Mouse (Mus musculus) gastrocnemius, adult 8-10 months (tissue): ENCODE data around the gene Rapgef5. TPM values are rescaled to one million over a fixed set of nuclear protein-coding genes. Genes with fewer than 3 reads are reported as not detected.

ENCODE experiments used
- DNase-seq, 2 experiments: peaks; one replicate each; pipeline ENCODE4 v3.0.0; 2022; ENCODE audit warnings: low spot score in 2 of 2
- total RNA-seq, 4 experiments: library from RNA; stranded (reverse); gene quantifications; 2 replicates each; pipeline ENCODE4 v1.2.4; 2022

The Rapgef5 gene
- total RNA-seq = 1 to 10 TPM; 2.5 to 4.2 (median 3.2) TPM

- DNase-seq = no peak
Measured at GRCm38 (mm10) chr12:117516179-117516578, at the start of gene Rapgef5. Gene Rapgef5, plus strand, starts transcription at chr12:117516479.

DNA sequence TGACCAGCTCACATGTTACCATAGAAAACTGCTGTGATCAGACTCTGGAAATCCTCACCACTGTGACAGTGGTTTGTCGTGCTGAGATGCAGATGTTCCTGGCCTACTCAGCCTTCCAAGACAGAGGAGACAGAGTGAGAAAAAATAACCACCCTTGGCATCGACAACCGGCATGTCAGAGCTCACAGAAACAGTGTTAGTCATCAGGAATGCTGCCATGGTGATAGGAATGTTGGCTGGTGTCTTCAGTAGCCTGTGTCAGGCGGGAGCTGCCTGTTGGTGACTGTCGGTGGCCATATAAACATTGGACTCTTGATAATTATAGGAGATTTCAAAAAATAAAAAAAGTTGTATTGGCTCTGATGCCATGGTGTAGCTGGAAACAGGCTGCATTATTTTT lies 48.0 kb upstream of the Rapgef5 start:
- DNase-seq = peak in 1 of 2 experiments; percentile 9

DNA sequence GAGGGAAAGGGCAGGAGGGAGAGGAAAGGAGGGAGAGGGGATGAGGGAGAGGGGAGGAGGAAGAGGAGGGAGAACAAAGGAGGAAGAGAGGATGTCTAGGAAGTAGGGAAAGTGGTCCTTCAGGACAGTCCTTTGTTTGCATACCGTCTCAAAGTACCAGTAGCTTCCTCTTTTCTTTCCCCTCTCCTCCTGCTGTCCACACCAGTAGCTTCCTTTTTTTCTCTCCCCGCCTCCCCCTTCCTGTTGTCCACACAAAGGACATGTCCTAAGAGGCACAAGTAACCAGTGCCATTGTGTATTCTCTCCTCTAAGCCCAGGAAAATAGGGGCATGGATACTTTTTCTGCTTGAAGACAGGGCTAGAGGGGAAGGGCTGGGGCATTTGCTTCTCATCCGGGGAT lies 37.3 kb upstream of the Rapgef5 start:
- no peak for DNase-seq

DNA sequence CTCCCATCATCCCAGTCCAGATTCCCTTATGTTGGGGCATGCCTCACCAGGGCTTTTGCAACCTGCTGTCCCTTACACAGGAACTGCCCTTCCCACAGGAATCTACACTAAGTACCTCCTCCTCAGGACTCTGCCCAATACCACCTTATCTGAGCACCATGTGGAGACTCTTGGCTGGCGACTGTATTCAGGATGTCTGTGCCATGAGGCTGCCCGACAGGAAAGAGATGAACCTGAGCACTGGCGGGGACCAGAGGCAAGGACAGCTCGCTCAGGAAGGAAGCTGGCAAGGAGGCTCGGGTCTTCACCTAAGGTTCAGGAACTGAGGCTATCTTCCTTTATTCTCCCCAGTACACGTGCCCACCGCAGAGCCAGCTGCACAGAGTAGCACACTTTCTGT lies 36.6 kb upstream of the Rapgef5 start:
- DNase-seq = no peak

DNA sequence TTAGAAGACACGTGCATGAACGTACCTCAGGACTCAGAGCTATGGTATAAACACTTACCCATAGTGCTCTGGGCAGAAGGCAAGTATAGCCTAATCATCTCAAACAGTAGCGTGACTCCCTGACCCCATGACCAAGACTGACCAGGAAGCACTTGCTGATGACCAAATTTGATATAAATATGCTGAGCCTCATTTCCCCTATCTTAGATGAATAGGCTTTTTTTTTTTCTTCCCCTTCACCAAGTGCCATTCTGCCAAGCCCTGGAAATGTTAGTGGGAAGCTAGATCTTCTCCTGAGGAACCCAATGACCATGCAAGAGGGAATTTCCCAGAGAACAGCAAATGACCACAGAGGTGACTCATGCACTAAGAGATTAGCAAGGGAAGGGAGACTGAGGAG lies 35.3 kb upstream of the Rapgef5 start:
- DNase-seq = no peak

DNA sequence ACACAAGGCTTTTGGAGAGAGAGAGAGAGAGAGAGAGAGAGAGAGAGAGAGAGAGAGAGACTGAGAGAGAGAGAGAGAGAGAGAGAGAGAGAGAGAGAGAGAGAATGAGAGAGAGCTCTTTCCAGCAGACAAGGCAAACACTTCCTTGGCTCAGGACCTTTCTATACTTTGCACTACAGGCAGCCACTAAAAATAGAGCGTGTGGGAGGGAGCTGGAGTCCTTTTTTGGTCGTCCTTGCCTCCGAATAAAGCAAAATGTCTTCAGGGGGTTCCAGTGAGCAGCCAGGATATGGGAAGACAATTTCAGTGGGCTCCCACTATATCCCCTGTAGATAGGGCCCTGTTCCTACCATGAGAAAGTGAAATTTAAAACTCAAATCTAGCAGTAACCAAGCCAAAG lies 33.6 kb upstream of the Rapgef5 start:
- no peak for DNase-seq

DNA sequence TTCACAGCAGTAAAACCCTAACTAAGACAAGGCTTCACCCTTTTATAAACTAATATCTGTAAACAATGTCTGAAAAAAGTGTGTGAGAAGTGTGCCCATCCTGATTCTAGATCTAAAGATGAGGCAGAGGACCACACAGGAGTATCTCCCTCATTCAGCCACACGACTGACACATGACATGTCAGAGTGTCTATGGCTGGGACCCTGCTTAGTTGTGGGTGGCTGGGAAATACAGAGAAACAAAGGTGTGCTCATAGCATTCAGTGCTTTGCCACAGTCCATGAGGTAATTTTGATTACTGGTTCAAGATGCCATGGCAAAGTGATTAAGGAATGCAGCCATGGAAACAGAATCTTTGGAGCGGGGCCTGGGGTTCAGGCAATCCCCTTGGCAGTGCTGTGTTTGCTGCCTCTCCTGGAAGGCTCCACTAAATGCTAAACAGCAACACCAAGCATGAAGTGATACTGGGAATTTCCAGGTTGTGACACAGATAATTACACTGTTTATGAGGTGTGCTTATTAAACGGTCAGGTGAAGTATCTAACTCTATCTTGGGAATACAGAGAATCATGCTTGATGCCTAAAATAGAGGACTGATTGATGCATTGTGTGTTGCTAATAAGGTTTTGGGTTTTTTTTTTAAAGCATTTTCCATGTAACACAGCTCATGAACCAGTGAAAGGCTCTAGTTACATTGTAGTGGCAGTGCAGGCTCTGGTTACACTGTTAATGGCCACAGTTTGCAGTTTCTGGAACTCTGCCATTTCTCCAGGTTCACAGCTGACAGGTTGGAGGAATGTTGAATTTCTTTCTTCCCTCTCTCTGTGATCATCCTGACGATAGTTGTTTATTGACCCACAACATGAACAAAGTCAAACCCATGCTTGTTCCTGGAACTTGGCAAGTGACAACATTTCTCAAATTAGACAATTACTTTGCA lies 29.9 kb upstream of the Rapgef5 start:
- DNase-seq = no peak

DNA sequence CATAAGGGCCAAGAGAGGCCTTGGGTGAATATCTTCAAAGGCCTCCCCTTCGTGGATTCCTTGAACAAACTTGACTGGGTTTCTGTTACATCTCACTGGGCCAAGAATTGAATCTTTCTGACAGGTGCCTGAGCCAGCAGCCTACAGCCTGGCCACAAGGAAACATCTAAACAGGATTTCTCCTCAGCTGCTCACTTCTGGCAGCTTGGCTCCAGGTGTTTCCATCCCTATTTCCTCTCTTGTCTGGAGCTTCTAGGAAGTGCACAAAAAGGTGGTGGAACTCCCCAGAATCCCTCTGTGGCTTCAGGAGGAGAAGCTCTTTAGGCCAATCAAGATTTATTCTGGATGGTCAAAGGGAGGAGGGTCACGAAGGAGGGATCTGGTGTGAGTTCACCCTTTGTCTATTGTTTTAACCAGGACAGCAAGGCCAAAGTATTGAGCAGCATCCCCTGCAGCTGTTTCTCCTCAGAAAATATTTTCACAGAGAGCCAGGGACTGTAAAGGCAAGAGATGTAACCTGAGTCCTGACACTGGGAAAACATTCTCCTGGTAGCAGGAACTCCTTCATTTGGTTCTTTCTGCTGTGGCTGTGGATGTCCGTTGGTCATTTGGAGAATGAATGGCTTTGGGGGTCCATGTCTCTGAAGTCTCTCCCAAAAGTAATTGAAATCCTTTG lies 19.6 kb upstream of the Rapgef5 start:
- DNase-seq = no peak

DNA sequence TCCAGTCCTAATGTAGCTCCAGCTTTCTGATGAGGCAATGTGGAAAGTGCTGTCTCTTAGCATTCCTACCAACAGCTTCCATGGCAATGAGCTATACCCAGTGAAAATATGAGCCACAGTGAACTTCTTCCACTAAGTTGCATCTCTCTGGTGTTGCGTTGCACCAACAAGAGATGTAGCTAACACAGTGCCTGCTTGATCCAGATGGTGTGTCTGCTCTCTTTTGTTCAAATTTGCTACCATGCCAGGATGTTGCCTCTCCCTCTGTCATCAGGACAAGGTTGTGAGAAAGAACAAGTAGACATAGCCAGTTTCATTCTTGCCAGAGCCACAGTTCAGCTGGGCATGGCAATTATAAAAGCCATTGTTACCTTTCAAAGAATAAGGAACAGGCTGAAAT lies 18.9 kb upstream of the Rapgef5 start:
- DNase-seq = no peak

DNA sequence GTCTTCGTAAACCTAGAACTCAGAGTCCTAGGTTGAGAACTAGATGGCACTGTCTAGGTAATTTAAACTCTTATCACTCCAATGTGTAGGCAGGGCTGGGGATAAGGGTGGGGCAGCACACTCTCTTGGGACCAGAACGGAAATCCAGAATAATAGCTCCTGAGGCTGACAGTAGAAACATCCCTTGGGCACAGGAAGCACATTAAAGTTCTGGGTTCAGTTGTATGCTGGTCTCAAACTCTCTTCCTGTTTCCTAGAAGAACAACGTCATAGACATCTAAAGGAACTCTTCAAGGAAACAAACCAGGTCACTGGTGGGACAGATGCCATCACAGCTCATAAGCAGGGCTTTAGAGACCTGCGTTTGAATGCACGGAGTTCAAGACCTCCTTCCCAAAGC lies 17.0 kb upstream of the Rapgef5 start:
- DNase-seq = no peak

DNA sequence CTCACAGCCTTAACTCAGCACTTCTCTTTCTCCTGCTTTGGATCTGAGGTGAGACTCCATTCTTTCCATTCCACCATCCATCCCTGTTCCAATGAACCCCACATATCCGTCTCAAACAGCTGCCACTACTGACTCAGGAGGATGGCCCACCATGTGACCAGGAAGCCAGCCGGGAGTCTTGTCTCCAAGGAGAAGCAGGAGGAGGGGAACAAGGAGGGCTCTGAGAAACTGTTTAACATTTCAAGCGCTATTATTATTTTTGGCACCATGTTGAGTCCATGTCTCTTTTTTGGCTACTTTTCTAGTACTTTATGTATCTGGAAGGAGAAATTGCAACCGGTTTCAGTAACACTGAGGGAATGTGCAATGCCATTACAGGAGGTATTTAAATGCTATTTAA lies 15.1 kb upstream of the Rapgef5 start:
- no peak for DNase-seq

- no peak for DNase-seq
Measured at GRCm38 (mm10) chr12:117502834-117503233, 13.4 kb upstream of the Rapgef5 start.

- DNase-seq = no peak
Measured at GRCm38 (mm10) chr12:117505163-117505562, 11.1 kb upstream of the Rapgef5 start.

- DNase-seq = no peak
Measured at GRCm38 (mm10) chr12:117507772-117508171, 8.5 kb upstream of the Rapgef5 start.

GRCm38 (mm10) chr12:117509919-117510318 lies 6.4 kb upstream of the Rapgef5 start:
- DNase-seq = no peak

DNA sequence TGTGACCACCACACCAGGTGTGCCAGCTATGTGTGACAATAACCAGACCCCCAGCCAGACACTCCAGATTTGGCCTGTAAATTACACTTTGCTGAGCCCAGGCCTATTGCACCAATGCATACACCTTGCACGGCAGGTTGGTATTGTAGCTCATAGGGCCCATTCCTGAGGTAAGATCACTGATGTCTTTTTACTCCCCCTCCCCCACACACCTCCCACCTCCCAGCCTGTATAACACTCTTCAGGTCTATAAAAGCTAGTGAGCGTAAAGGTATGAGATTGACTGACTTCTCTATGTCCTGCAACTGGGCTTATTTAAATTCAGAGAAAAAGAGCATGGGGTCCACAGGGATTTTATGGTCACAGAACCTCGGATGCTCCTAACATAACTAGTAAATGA lies 3.8 kb upstream of the Rapgef5 start:
- no peak for DNase-seq

DNA sequence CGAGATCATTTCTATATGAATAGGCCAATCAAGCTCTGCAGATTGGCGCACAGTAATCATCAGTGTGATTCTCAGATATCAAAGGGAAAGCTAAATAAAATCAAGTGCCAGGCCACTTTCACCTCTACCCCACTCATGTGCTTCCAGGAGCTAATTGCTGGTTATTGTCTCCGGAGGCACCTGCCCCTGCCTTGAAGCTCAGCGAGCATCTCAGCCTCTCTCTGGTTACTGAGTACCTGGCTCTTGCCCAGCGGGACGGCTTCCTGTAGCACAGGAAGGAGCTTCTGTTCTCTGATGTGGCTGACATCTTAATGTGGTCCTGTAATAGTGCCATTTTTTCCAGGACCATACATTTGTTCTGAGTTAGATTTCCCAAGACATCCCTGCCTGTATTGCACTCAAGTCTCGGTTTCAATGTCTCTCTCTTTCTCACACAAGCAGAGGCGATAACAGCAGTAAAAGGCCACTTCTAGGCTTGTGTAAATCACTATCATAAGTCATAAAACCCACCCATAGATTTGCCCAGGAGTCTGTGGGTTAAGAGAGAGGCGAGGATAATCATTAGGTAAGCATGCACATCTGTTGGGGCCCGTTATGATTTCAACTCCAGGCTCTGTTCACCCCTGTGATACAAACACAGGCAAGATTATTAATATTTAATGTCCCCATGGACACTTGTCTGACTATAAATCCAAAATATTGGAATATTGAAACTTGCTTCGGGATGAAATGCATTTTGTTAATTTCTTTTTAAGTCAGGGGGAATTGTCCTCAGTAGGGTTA lies 2.9 kb upstream of the Rapgef5 start:
- DNase-seq = no peak

GRCm38 (mm10) chr12:117517275-117517936 lies 1.1 kb downstream of the Rapgef5 start:
- no peak for DNase-seq

DNA sequence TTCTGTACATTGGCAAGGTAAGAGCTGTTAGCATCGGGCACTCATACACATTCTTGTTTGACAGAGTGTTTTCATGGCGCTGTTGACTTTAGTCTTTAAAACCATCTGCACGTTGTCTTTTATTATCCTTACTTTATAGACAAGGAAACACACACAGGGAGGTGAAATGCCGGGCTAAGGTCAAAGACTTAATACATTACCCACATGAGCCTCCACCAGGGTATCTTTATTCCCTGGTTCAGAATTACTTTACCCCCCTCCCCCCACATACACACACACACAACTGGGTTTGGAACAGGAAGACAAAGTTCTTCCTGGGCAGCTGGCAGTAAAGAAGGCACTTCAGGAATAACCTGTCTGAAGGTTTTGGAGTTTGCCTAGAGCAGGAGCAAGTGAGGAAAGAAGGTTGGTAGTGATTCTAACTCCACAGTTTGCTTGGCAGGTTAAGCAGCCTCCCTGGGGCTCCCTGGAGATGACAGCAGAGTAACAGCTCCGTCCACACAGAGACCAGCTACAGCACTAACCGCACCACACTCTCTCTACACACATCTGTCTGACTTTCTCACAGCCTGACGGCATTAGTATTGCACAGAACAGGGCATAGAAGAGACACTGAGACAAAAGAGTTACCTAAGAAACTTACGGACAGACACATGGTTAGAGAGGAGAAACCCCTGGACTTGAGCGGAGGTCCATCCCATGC lies 8.2 kb downstream of the Rapgef5 start:
- no peak for DNase-seq

DNA sequence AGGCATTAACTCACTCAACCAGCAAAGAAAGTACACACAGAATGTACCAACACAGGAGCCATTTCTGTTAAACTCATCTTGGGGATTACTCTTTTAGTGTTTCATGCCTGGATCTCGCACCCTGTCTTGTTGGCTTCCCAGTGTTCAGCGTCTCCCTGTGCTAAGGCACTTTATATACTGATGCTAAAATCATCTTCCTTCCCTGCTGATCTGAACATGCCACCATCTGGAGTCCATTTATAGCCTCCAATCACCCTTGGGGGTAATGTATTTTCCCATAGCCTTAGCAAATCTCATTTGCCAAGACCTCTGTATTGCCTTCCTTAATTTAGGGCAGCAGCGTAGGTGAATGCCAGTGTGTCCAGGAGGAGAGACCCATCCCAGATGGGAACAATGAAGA lies 11.6 kb downstream of the Rapgef5 start:
- no peak for DNase-seq
